Mouse (Mus musculus) kidney, adult 2 months (tissue): Measurements from ENCODE around the gene Zbtb14. TPM values are rescaled to one million over a fixed set of nuclear protein-coding genes. Genes with fewer than 3 reads are reported as not detected.

Source experiments
- DNase-seq: peaks from one replicate; pipeline ENCODE4 v3.0.0; 2021
- H3K27ac ChIP-seq: fragments of 200-500 bp; 2 replicates; pipeline ENCODE4 v1.5.1; 2012; ENCODE audit warnings: low read depth, low read length, control low read depth, inconsistent platforms; ENCODE audit not compliant: insufficient read depth
- H3K27me3 ChIP-seq: fragments of 200-500 bp; replicated peaks from 2 replicates; pipeline ENCODE4 v1.6.1; 2012; ENCODE audit warnings: mild to moderate bottlenecking, moderate library complexity, low read length, inconsistent platforms; ENCODE audit not compliant: control insufficient read depth, insufficient read depth
- H3K36me3 ChIP-seq: fragments of 200-500 bp; 2 replicates; pipeline ENCODE4 v1.6.1; 2012; ENCODE audit warnings: mild to moderate bottlenecking, moderate library complexity, low read length, inconsistent platforms; ENCODE audit not compliant: control insufficient read depth, insufficient read depth
- H3K4me1 ChIP-seq: fragments of 200-500 bp; 2 replicates; pipeline ENCODE4 v1.6.1; 2011; ENCODE audit warnings: low read length; ENCODE audit not compliant: control insufficient read depth, insufficient read depth
- H3K4me3 ChIP-seq: fragments of 200-500 bp; 2 replicates; pipeline ENCODE4 v1.5.1; 2011; ENCODE audit warnings: mild to moderate bottlenecking, low read depth, low read length, control low read depth; ENCODE audit not compliant: insufficient read depth
- CTCF ChIP-seq: fragments of 200-500 bp; conservative IDR thresholded peaks from 2 replicates; pipeline ENCODE4 v1.5.1; 2011; ENCODE audit warnings: low read depth, mild to moderate bottlenecking, control low read depth, low read length, moderate library complexity, mixed read lengths; ENCODE audit not compliant: insufficient read depth, insufficient read length
- POLR2A ChIP-seq: fragments of 200-500 bp; IDR thresholded peaks from one replicate; pipeline ENCODE4 v1.6.1; 2011; ENCODE audit warnings: low read depth, low read length, control low read depth
- WGBS: fragments of 180-500 bp; shearing (Covaris S2); methylation state at CpG from one replicate; pipeline ENCODE4 v1.1.7; 2018; 5-methylcytosine and 5-hydroxymethylcytosine counted together
- polyA plus RNA-seq: library from polyadenylated mRNA; depleted of rRNA; stranded (reverse); fragments of >200 nt; gene quantifications from 2 replicates; pipeline ENCODE4 v1.2.3, GENCODE M21; 2012

The Zbtb14 gene
- polyA plus RNA-seq, 1 experiment = 5.2 TPM

DNA sequence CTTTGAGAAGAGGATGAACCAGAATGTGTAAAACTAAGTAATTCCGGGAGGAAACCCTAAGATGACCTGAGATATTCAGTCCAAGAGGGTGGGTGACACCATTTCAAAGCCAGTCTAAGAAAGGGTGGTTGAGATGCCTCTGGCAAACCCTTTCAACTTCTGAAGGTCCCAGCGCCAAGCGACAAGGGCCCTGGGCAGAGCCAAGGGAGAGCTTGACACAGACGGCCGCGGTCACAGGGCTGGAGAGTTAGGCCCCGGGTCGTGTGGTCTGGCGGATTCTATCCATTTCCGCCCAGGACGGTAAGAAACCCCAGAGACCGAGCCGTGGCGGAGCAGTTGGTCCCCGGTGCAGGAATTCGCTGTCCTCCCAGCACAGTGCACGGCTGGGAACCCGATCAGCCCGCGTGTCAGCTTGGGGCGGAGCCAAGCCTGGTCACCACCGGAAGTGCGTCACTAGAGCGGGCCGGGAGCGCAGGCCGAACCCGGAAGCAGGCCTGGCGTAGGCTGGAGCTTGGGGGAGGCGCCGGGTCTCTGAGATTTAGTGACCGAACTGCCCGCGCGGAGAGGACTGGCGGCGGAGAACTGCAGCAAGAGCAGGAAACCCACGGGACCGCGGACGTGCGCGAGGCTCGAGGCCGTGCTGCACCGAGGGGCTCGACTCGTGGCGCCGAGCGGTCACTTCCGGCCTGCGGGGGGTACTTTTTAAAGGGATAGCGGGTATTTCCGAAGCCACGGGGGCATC, 34.2 kb downstream of the Zbtb14 start:
- no peaks in the 10 kb centered on the region for H3K4me1 ChIP-seq
- no peaks in the 10 kb centered on the region for H3K27me3 ChIP-seq
- TF ChIP-seq POLR2A (peak; percentile 56), CTCF (no peak)
- peak overlapping the region; percentile 99 for H3K27ac ChIP-seq
- peak; percentile 97 for DNase-seq
- under 1% methylated on average over 55 of the region's 56 CpGs for WGBS
- H3K4me3 ChIP-seq = peak overlapping the region; percentile 74
- no peaks in the 10 kb centered on the region for H3K36me3 ChIP-seq

DNA sequence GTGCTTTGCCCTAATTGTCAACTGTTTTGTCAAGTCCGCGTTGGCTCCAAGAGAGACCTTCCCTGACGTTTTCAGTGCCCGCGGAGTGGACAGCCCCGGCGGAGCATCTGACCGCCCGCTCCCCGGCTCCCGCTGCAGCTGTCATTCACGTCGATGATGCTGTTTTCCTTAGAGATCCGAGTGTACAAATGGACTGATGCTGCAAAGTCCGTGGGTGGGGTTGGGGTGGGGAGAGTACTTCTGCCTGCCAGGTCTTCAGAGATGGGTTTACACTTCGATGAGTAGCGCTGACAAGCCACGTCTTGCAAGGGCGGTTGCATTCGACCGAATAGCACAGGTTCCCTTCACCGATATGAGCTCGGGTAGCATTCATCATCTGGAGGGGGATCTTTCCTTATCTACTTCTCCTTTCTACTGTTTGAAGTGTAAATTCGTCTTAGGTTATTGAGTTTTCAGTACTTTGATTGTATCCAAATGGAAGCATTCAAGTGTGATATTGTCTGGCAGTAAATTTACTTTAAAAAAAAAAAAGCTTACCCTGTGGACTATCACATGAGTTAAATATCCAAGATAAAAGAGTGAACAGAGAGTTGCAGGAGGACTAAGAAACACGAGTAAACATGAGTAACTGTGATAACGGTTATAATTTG, 35.0 kb downstream of the Zbtb14 start:
- Histone ChIP-seq H3K4me3 (peak overlapping the region; percentile 74), H3K36me3 (no peaks in the 10 kb centered on the region), H3K27me3 (no peaks in the 10 kb centered on the region), H3K27ac (peak overlapping the region; percentile 99), H3K4me1 (no peaks in the 10 kb centered on the region)
- 2% methylated on average over 26 of the region's 26 CpGs for WGBS
- TF ChIP-seq CTCF (no peak), POLR2A (no peak)
- DNase-seq = no peak

DNA sequence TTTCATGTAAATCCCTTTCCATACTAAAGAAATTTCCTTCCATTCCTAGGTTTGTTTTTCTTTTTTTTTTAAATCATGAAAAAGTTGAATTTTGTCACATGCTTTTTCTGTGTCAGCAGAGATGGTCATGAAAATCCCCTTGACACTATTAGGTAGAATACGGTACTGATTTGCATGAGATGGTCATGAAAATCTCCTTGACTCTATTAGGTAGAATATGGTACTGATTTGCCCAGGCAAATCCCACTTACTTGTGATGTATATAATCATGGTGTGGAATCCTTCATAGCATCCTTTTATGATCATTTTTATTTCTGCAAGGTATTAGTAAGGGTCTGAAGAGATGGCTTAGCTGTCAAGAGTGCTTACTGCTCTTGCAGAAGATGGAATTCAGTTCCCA, 38.7 kb downstream of the Zbtb14 start:
- TF ChIP-seq POLR2A (no peak), CTCF (no peak)
- no peaks in the 10 kb centered on the region for H3K27me3 ChIP-seq
- DNase-seq = no peak
- no peaks in the 10 kb centered on the region for H3K4me1 ChIP-seq
- WGBS = 8% methylated on average over 1 of the region's 1 CpGs
- no peak overlapping the region for H3K4me3 ChIP-seq
- H3K27ac ChIP-seq = no peak overlapping the region
- H3K36me3 ChIP-seq = no peaks in the 10 kb centered on the region

DNA sequence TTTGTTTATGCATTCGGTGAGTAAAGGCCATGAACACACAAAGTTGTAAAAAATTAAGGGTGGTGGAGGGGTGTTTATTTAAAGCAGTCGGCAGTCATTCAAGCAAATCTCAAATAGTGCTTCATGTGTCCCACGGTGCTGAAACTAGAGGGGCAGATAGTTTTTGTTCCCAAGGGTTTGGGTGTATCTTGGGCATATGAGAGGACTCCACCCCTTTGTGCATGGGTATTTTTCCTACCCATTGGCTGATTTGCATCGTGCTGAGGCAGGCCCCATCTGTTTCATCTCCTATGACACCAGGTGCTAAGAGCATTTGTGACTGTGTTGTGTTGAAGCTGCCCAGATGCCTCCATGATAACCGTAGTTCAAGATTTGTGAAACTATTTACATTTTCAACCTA, 55.0 kb downstream of the Zbtb14 start:
- Histone ChIP-seq H3K27me3 (no peaks in the 10 kb centered on the region), H3K4me3 (no peak overlapping the region), H3K27ac (no peak overlapping the region), H3K4me1 (no peaks in the 10 kb centered on the region), H3K36me3 (no peaks in the 10 kb centered on the region)
- 73% methylated on average over 5 of the region's 5 CpGs for WGBS
- no peak for DNase-seq
- TF ChIP-seq POLR2A (no peak), CTCF (no peak)

DNA sequence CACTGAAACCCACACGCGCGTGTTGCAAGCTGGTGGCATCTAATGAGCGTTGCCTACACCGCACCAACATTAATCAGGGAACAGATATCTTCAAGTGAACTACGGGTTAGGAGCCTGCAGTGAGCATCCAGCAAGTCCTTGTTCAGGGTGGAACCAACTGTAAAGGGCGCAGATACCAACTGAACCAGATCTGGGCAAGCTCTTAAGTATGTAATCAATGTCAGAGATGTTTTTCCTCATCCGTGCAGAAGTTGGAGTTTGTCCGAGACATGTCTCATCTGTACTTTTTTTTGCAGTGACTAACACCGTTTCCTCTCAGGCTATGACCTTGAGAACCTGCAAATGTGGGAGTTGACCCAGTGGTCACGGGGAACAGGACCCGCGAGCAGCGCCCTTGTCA, 55.6 kb downstream of the Zbtb14 start:
- DNase-seq = no peak
- Histone ChIP-seq H3K4me1 (no peaks in the 10 kb centered on the region), H3K4me3 (no peak overlapping the region), H3K27ac (no peak overlapping the region), H3K36me3 (no peaks in the 10 kb centered on the region), H3K27me3 (no peaks in the 10 kb centered on the region)
- WGBS = 29% methylated on average over 14 of the region's 14 CpGs
- no peak for TF ChIP-seq CTCF
- TF ChIP-seq POLR2A = no peak

DNA sequence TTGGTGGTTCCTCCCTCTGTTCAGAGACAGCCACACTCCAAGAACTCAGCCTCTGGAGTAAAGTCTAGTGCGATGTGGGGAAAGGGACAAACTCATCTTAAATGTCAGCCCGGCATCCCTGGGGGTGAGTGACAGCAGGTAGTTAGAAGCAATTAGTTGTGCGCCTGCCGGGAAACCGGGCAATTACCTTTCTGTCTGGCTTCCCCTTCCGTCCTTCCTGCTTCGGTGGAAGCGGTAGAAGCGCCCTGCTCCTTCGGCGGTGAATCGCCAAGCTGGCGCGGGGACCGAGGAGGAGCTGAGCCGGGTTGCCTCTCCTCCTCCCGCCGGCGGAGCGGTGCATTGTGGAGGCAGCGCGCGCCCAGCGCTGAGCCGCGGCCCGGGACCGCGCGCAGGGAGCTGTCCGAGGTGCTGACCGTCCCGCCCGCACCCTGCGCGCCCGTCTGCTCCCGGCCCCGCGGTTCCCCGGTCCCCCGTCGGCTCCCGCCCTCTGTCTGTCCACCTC, 56.2 kb downstream of the Zbtb14 start, which contains the start of gene Akain1:
TSS of gene Akain1 (plus strand) at position 337 of the 502 bp plus-strand sequence.
- H3K4me1 ChIP-seq = no peaks in the 10 kb centered on the region
- peak; percentile 64 for DNase-seq
- under 1% methylated on average over 41 of the region's 44 CpGs for WGBS
- no peak for TF ChIP-seq POLR2A
- no peak for TF ChIP-seq CTCF
- H3K27me3 ChIP-seq = no peaks in the 10 kb centered on the region
- H3K4me3 ChIP-seq = peak within 1 kb of the TSS; percentile 15; the same call in 1 of the 2 replicates
- H3K27ac ChIP-seq = no peak within 1 kb of the TSS
- H3K36me3 ChIP-seq = no peaks in the 10 kb centered on the region
